Mouse (Mus musculus): Measurements from ENCODE around the gene Abcc6.

Abcc6 gene

GRCm38 (mm10) chr7:46030145-46030488 lies at the start of gene Abcc6:
Gene Abcc6, minus strand, starts transcription at chr7:46030302.
- DNase-seq (ENCODE audit: low spot score in 2 of 2) = no peak

GRCm38 (mm10) chr7:46077675-46078074 lies 47.6 kb upstream of the Abcc6 start:
- DNase-seq (ENCODE audit: low spot score in 2 of 2) = no peak

DNA sequence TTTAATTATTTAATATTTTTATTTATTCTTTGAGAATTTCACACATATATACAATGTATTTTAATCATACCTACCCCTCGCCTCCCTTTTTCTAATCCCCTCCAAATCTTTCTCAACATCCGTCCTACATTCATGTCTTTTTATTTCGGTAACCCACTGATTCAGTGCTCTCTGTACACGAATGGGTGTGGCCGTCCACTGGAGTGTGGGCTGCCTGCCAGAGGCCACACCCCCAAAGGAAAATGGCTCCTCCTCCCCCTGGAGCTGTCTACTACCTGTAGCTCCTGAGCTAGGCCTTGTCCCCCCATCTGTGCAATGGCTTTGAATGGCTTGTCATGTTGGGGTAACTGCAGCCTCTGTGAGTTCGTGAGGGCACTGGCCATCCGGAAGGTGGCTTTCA lies 46.7 kb upstream of the Abcc6 start:
- DNase-seq (ENCODE audit: low spot score in 2 of 2) = no peak

DNA sequence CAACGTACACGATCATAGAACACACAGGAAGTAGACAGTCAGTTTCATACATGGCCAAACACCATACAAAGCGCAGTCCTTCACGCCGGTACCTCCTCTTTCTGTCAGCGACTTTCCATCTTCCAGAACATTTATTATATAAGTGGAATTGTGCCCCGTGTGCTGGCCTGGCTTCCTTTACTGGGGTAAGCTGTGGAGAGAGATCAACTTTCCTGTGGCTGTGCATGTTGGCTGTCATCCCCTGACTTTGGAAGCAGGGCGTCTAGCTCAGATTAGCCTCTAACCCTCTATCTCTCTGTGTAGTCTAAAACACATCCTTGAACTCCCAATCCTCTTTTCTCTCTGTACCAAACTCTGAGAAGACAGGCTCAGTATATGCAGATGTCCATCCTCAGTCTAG lies 38.7 kb upstream of the Abcc6 start:
- no peak for DNase-seq (ENCODE audit: low spot score in 2 of 2)

DNA sequence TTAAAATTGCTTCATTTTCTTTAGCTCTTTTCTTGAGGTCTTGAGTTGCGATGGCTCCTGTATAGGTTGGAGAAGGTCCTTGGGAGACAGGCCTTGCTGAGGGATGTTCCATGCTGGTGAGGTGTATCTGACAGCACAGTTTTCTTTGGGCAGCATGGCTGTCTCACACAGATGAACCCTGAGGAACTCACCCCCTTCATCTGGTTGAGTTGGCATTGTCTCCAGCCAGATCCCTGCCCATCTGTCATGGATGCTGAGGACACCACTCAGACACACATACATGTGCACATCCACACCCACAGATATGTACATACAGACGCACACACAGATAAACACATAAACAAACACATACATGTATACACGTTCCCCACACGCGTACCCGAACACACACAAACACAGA lies 33.2 kb upstream of the Abcc6 start:
- DNase-seq (ENCODE audit: low spot score in 2 of 2) = no peak

- DNase-seq (ENCODE audit: low spot score in 2 of 2) = no peak
Measured at GRCm38 (mm10) chr7:46061614-46062013, 31.5 kb upstream of the Abcc6 start.

DNA sequence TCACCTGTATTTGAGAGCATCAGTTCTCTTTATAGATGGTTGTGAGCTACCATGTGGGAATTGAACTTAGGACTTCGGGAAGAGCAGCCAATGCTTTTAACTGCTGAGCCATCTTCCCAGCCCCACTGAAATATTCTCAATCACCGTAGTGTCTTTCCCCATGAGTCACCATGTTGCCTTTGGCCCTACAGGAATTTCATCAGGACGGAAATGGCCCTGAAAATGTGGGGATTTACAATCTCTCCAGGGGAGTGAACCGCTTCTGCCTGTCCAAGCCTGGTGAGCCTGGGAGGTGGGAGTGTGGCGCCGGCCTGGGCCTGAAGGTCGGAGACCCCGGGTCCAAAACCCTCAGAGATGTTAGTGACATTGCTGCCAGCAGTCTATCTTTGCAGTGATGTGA lies 30.6 kb upstream of the Abcc6 start:
- no peak for DNase-seq (ENCODE audit: low spot score in 2 of 2)

DNA sequence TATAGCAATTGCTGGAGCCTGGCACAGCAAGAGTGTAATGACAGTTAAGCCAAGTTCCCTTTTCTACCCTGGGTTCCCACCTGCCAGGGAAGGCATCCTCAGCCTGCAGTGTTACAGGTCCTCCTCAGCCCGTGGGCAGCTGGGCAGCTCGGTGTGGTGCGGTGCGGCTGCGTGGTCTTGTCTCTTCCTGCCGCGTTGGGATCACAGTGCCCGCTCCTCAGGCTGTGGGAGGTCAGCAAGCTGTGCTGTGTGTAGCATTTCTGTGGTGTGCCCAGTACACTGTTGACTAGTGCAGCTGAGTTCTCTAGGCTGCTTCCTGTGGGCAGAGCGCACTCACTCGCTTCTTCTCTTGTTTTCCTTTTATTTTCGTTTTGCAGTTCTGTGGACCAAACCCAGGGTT lies 28.8 kb upstream of the Abcc6 start:
- peak; percentile 20 to 69 for DNase-seq (ENCODE audit: low spot score in 2 of 2)

GRCm38 (mm10) chr7:46053566-46053965 lies 23.5 kb upstream of the Abcc6 start:
- no peak for DNase-seq (ENCODE audit: low spot score in 2 of 2)

GRCm38 (mm10) chr7:46052161-46052821 lies 22.2 kb upstream of the Abcc6 start:
- no peak for DNase-seq (ENCODE audit: low spot score in 2 of 2)

GRCm38 (mm10) chr7:46049981-46050380 lies 19.9 kb upstream of the Abcc6 start:
- no peak for DNase-seq (ENCODE audit: low spot score in 2 of 2)

DNA sequence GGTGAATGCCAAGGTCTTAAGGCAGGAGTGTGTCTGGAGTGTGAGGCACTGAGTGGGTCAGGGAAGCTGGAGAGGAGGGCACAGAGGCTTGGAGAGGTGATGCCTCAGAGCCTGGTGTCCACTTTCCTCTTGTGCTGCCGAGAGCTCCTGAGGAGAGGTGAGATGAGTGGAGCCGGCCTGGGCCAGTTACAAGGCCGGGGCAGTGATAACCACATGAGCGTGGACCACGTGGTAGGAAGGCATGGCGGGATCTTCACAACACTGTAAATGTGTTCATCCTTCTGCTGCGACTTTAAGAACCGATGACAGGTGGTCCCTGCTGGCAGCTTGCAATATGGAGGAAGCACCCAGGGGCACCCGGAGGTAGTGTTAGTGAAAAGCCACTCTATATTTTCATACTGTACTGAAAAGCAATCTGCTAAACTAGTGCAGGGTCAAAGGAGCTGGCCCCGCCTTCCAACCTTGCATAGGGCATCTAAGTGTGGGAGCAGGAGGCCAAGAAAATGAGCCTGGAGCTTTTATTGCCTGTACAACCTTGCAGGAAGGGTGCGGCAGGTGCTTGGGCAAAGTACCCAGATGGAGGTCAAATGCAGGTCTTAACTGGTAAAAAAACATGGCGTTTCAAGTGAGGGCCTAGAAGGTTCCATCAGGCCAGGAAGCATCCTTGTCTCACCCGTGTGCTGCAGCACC lies 17.9 kb upstream of the Abcc6 start:
- DNase-seq (ENCODE audit: low spot score in 2 of 2) = no peak

DNA sequence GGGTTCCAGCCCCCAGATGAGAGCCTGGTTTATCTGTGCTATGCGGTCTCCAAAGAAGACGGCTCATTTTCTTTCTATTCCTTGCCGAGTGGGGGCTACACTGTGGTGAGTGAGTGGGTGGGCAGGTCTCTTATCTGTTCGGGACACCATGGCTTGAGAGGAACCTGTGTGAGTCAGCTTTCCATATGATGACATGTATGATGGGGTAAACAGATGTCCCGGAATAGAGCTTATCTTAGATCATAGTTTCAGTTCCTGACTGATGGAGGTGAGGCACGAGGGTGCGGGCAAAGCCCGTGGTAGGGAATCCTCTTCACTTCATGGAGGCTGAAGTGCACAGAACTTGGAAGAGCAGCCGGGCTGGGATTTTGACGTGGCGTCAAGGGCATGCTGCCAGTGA lies 15.8 kb upstream of the Abcc6 start:
- no peak for DNase-seq (ENCODE audit: low spot score in 2 of 2)

DNA sequence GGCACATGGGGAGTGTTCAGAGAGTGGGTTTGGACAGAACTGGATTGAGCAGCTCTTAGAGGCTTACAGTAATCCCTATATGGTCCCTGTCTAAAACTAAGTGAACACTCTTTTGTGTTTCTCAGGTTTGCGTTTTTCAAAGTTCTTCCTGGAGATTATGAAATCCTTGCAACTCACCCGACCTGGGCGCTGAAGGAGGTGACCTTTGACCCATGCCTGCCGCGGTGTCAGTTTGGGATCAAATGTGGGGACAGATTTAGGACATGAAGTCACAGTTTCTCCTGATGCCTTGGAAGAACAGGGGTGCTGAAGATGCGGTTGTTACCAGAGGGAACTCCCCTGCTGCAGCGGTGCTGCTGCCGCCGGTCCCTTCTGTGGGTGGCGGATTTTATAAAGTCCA lies 14.0 kb upstream of the Abcc6 start:
- no peak for DNase-seq (ENCODE audit: low spot score in 2 of 2)

DNA sequence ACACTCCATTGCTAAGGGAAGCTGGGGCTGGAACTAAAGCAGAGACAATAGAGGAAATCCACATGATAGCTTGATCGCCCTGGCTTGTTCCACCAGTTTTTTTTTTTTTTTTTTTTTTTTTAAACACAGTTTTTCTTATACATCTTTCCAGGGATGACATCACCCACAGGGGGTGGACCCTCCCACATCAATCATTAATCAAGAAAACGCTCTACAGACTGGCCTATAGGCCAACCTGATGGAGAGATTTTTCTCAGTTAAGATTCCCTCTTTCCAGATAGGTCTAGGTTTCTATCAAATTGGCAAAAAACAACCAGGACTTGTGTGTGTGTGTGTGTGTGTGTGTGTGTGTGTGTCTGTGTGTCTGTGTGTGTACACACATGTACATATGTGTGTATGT lies 9.8 kb upstream of the Abcc6 start:
- no peak for DNase-seq (ENCODE audit: low spot score in 2 of 2)

DNA sequence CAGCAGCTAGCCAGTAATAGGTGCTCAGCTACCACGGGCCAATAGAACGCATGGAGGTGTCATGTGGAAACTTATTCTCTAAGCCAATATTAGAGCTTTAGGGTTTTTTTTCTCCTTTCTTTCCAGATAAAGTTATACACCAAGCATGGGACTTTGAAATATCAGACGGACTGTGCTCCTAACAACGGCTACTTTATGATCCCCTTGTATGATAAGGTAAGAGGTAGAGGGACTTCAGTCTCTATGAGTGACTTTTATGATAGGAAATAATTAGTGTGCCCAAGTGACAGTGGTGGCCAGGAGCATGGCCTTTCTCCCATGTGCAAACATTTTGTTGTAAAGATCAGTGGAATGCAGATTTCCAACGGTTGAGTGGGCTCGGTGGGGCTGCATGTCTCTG lies 7.3 kb upstream of the Abcc6 start:
- DNase-seq (ENCODE audit: low spot score in 2 of 2) = no peak

DNA sequence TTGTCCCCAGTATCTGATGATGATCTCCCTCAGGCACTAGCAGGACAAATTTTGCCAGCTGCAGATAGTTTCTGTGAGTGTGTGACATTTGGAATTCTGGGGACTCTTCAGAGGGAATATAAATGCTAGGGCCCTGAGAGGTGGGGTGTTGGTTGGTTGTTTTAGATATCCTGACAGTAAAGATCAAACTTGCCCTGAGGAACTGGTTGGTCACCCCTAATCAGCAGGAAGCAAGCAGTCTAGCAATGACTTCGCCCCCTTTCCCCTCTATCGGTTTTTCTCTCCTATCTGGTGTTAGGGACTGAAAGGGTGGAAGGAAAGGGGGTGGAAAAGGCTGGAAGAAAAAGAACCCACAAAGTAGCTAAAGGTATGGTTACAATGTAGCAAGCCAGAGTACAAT lies 5.4 kb upstream of the Abcc6 start:
- no peak for DNase-seq (ENCODE audit: low spot score in 2 of 2)

- DNase-seq (ENCODE audit: low spot score in 2 of 2) = no peak
Measured at GRCm38 (mm10) chr7:46034991-46035390, 4.9 kb upstream of the Abcc6 start.

GRCm38 (mm10) chr7:46033870-46034337 lies 3.8 kb upstream of the Abcc6 start:
- DNase-seq (ENCODE audit: low spot score in 2 of 2) = no peak

GRCm38 (mm10) chr7:46033109-46033869 lies 3.2 kb upstream of the Abcc6 start, which contains the start of gene Nomo1:
Gene Nomo1, plus strand, starts transcription at chr7:46033698.
- peak; percentile 98 to 100 for DNase-seq (ENCODE audit: low spot score in 2 of 2)

DNA sequence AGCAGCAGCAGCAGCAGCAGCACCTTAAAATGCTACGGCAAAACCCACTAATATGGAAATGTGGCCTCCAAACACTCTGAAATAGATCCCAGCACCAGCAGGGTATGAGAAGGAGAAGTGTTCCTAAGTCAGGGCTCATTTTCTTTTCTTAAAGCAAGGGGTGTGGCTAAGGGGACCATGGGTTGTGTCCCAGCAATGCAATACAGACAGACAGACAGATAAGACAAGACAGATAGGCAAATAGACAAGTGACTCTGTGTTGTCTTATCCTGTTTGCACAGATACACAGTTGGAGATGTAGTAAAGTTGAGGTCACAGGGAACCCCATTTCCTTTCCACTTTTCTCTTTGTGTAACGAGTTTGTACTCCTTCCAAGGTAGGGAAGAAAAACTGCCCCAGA lies 973 bp upstream of the Abcc6 start:
- DNase-seq (ENCODE audit: low spot score in 2 of 2) = no peak

GRCm38 (mm10) chr7:46029299-46030144 lies 580 bp downstream of the Abcc6 start:
- DNase-seq (ENCODE audit: low spot score in 2 of 2) = no peak
